Mouse (Mus musculus): Measurements from ENCODE around the gene Hexim1.

DNA sequence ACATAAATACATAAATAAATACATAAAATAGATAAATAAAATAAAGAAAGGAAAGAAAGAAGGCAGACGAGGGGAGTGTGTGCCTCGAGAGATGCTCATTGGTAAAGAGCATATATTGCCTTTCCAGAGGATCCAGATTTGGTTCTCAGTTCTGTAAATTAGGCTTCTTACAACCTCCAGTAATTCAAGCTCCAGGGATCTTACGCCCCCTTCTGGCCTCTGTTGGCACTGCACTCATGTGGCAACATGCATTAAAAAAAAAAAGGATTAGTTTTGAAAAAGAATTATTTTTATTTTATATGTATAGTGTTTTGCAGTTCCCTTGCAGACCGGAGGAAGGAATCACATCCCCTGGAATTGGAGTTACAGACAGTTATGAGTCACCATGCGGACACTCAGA is 46.1 kb downstream of the Hexim1 start:
- TF ChIP-seq CTCF (conservative IDR thresholded peaks at IDR 0.05 in 1 of 2, IDR thresholded peaks at IDR 0.05 in 1 of 2; ENCODE audit: low read depth in 2 of 2, low read length in 2 of 2), result peak; percentile 65 to 72
- TF ChIP-seq POLR2A (IDR thresholded peaks at IDR 0.05; ENCODE audit: low read depth, low read length), result no peak

All from CH12.LX (cell line).